Mouse (Mus musculus): ENCODE measurements around the gene Crlf2.

Crlf2 gene

DNA sequence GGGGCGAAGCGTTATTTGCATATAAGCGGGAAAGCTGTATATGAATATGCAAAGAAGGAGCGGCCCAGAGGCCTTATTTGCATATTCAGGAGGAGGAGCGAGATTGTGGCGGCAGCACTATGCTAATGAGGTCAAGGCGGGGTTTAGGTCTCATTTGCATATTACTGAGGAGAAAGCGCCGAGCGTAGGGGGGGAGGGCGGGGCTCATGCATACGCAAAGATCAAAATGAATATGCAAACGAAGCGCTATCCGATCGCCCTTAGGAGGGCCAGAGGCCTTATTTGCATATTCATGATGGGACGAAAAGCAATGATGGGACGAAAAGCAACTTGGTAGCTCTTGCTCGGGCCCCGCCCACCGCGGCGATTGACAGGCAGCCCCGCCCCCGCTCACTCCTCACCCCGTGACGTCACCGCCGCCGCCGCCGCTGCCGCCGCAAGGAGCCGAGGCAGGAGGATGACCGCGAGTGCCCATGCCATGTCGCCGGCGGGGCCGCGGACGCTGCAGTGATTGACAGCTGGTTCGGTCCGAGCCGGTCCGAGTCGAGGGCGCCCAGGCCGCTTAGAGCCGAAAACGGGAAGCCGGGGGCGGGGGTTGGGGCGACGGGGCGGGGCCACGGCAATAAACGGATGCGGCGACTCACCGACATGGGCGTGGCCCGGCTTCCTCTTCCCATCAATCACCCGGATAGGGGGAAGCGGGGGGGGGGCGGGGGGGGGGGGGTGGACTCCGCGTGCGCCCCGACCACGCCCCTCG is at the start of gene Crlf2:
Crlf2 (minus strand) TSS at position 590 of the 757 bp plus-strand sequence.
- DNase-seq (ENCODE audit: low read depth, low spot score) = peak; percentile 94

DNA sequence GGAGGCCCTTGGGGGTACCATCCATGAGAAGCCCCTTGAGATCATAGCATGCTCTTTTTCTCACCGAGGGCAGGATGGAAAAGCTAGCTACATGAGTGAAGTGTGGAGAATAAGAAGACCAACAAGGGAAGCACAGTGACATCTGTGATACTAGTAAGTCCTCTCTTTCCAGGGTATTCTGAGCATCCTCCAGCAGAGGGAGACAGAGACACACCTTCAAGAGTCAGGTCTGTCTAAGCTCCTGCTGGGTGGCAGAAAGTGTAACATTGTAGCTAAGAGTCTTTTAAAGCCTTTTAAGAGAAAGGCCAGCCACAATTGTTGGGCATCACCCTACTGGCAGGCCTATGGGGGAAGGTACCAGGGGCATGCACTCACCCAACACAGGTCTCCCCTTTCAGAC is 43.8 kb upstream of the Crlf2 start:
- DNase-seq (ENCODE audit: low read depth, low spot score) = no peak

DNA sequence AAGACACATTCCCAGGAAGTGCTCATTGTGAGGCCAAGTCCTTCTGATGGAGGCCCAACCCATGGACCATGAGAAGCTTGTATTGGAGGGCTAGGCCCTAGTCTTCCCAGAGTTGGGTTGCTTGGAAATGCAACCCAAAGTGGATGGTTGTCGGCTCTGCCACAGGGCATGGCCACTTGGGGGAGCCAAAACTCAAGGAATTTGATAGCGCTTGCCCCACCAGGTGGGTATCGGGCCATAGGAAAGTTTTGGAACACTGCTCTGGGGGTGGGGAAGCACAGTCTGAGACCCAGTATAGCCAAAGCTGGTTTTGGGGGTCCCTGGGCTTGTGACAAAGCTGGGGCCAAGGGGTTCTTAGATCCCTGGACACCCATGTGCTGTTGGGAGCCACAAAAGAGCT is 42.3 kb upstream of the Crlf2 start:
- DNase-seq (ENCODE audit: low read depth, low spot score) = no peak

DNA sequence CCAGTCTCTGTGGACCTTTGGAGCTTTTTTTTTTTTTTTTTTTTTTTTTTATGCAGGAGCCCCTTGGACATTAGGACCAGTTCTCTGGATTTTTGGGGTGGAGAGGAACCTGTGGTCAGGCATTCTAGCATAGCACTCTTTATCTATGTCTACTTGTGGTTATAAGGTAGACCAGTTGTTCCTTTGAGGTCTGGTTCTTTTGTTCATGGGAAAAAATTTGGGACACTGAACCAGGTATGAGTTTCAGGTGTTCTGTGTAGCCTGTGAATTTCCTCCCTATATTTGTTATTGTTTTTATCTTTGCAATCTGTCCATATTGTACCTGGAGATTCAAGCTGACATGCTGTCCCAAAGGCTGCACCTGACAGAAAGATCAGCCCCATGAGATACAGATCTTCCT is 40.1 kb upstream of the Crlf2 start:
- no peak for DNase-seq (ENCODE audit: low read depth, low spot score)

DNA sequence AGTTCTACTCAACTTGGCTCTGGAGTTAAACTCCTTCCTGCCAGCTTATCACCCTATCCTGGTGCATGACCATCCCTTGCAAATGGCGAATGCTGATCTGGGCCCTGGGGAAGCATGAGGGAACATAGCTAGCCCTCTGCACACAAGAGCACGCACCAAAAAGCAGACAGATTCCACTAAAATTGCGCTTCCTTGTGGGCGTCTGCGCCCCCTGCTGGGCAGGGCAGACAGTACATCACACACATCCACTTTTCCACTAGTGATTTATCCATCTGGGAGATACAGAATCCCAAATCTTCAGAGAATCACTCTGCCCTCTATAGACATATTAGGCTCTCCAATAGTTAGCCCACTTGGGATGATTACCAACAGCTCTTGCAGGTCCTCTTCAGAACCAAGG is 37.9 kb upstream of the Crlf2 start:
- no peak for DNase-seq (ENCODE audit: low read depth, low spot score)

- DNase-seq (ENCODE audit: low read depth, low spot score) = no peak
Measured at GRCm38 (mm10) chr5:109562829-109563228, 4.0 kb upstream of the Crlf2 start.

- no peak for DNase-seq (ENCODE audit: low read depth, low spot score)
Measured at GRCm38 (mm10) chr5:109559191-109559590, 398 bp upstream of the Crlf2 start.

GRCm38 (mm10) chr5:109558123-109558403 is 730 bp downstream of the Crlf2 start:
- DNase-seq (ENCODE audit: low read depth, low spot score) = no peak

DNA sequence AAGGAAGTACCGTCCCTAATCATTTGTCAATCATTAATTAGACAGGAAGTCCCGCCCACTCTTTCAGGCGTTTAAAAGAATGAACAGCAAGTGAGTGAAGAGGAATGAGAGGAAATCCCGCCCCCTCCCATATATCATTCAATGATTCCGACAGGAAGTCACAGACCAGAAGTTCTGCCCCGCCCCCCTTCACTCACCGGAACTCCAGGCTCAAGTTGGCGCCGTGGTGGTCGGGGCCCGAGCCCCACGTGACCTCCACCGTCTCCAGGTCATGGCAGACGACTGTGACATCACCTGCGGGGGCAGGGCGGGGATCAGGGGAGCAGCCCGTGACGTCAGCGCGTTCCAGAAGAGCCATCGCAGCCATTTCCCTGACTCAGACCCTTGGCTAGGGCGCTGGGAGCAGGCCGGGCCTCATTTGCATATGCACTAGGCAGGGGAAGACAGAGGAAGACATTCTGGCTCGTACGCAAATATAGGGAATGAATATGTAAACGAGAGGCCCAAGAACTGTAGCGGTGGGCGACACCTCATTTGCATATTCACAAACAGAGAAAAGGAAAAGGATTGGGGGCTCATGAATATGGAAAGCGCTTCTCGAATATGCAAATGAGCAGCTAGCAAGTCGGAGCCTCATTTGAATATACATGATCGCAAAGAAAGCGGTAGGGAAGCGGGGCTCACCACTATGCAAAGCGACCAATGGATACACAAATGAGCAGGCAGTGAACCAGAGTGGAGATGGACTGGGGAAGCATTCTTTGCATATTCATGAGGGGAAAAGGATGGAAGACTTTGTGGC is 1.3 kb downstream of the Crlf2 start:
- DNase-seq (ENCODE audit: low read depth, low spot score) = peak; percentile 98

DNA sequence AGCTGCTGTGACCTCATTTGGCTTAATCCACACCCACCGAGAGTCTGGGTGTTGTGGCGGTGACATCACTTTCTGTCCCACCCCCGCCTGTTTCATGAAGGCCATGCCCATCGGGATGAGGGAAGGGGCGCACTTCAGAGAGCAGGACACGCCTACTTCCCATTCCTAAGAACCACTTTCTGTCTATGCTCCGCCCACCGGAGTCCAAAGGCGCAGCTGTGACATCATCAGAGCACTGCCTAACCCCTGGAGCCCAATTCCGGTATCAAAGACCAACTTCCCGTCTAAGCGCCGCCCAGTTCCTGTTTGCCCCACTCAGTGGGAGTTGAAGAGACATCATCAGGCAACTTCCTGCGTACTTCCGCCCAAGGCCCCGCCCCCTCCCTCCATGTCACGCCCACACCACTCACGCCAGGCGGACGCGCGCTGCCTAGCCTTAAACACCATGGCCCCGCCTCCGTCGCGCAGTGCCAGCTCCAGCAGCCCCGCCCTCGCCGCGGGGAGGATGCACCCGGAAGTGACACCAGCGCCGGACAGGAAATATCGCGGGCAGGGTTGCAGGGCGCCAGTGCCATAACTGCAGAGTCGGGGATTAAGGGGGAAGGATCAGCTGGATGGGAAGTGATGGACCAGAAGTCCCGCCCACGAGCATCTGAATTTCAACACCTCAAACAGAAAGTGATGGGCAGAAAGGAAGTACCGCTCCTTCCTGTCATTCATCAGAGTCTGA is 2.0 kb downstream of the Crlf2 start:
- DNase-seq (ENCODE audit: low read depth, low spot score) = peak; percentile 91

DNA sequence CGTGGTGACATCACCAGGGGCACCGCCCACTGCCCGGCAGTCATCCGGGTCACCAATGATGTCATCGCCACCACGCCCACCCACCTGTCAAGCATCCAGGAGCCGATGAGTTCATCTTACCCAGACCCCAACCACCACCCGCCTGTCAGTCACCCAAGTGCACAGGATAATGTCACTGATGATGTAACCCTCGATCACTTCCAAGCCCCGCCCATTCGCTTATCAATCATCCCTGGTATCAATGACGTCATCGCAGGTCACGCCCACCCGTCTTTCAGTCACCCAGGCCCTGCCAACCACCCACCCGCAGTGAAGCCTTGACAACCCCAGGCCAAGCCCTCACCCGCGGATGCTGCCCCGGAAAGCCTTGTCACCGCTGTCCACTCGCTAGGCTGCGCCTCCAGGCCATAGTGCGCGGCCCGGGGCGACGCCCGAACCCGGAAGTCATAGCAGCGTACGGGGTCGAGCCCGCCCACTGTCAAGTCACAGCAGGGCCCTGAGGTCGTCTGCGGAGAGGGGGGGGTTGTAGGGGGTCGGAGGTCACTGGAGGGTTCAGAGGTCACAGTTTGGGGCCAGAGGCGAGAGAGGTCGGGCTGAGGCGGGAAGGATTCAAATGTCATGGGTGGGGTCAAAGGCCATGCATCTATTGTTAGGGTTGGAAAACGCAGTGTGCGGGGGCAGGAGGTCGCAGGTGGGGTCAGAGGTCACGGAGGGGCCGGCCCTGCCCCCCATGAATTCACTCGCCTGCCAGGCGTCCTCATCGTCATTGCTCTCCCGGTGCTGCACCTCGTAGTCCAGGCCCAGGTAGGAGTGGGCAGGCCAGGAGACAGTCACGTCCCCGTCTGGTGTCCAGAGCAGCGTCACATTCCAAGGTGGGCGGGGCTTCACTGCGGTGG is 2.9 kb downstream of the Crlf2 start:
- no peak for DNase-seq (ENCODE audit: low read depth, low spot score)

- no peak for DNase-seq (ENCODE audit: low read depth, low spot score)
Measured at GRCm38 (mm10) chr5:109555236-109555675, 3.5 kb downstream of the Crlf2 start.

GRCm38 (mm10) chr5:109554091-109555050 is 4.4 kb downstream of the Crlf2 start:
- no peak for DNase-seq (ENCODE audit: low read depth, low spot score)

DNA sequence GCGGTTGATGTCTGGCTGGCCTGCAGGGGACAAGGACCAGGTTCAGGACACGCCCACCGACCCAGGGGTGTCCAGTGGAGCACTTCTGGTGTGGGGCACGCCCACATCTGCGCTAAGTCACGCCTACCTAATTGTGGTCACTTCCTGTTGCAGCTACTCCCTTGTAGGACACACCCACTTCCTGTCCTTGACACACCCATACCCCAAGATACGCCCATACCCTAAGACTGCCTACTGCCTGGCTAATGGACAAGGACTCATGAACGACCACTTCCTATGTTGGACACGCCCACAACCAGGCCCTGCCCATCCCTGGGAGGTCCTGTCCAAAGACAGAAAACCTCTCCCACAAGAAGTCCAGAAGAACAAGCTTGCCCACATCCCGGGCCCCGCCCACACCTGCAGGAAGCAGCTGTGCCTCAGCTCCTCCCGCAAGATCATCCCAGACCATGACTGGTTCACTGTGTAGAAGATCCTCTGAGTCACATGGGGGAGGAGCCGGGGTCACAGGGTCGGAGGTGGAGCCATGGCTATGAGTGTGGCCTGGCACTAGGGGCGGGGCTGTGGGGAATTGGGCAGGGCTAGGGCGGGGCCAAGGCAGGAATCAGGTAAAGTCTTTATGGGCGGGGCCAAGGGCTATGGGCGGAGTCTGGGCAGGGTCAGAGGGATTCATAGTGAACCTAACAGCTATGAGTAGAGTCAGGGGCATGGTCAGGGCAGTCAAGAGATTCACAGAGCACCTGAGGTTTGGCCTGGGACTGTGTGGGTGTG is 5.4 kb downstream of the Crlf2 start:
- DNase-seq (ENCODE audit: low read depth, low spot score) = no peak

DNA sequence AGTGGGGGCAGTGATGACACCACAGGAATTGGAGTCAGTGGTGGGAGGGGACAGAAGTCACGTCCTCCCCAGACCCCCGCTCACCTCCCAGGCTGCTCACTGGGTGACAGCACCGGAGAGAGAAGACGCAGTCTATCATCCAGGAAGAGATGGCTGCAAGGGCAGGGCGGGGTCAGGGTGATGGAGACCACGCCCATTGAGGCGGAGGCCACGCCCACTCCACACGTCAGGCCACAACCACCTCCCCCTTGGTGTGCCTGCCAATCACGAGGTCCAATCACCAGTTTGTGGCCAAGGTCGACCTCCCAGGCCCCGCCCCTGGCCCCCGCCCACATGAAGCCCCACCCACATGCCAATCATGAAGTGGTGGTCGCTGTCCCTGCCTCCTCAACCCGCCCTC is 6.3 kb downstream of the Crlf2 start:
- DNase-seq (ENCODE audit: low read depth, low spot score) = no peak

DNA sequence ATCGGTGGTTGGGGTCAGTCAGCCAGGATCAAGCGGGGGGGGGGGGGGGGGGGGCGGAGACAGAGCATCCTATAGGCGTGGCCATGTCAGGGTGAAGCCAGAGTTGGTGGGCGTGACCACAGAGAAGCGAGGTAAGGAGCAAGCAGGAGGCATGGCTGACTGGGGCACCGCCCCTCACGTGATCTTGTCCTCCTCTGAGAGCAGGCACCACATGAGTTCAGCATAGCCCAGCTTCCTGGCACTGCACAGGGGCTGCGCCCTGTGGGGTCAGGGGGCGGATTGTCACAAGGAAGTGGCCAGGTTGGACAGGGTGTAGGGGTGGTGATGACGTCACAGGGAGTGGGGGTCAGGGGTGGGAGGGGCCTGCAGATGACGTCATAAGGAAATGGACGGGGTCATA is 6.7 kb downstream of the Crlf2 start:
- no peak for DNase-seq (ENCODE audit: low read depth, low spot score)

DNA sequence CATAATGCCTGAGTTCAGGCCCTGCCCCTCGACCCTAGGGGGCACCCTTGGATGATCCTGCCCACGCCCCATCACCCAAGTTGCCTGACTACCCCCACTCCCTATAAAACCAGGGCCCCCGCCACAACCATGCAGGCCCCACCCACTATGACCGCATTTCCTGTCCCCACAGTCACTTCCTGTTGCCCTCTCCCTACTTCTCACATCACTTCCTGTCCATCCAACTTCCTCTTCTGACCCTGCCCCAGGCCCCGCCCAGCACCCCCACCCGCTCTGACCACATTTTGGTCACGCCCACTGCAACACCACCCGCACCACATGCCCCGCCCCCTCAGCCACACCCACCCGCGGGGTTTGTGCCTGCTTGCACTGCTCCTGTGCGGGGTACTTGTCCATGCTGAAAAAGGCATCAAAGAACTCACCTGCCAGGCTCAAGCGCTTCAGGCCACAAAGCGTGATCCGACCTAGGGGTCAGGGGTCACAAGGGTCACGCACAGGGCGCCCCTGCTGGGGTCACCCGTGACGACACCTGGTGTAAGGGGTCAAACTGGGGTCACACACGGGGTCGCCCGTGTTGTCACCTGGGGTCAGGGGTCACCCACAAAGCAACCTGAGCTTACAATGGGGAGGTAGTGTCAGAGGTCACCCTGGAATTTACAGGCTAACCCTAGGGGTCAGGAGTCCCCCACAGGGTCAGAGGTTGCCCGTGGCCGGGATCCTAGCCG is 7.6 kb downstream of the Crlf2 start:
- no peak for DNase-seq (ENCODE audit: low read depth, low spot score)

- DNase-seq (ENCODE audit: low read depth, low spot score) = no peak
Measured at GRCm38 (mm10) chr5:109550225-109550935, 8.4 kb downstream of the Crlf2 start.

All from brain, embryonic 18.5 days (tissue).